Mouse (Mus musculus) testis, adult 10 weeks (tissue): Measurements from ENCODE around the gene AW146154. TPM values are rescaled to one million over a fixed set of nuclear protein-coding genes. Genes with fewer than 3 reads are reported as not detected.

Experiments used
- polyA plus RNA-seq: library from polyadenylated mRNA; stranded (reverse); fragments of 350-450 nt; fragmentation: Illumina TruSeq; extraction: RNeasy Lipid Tissue Mini Kit (QIAGEN cat#74804); gene quantifications from one replicate; pipeline ENCODE4 v1.2.3, GENCODE M21; 2014; ENCODE audit warnings: low read depth, low replicate concordance

AW146154 gene
- polyA plus RNA-seq: 3.7 TPM

GRCm38 (mm10) chr7:41499389-41500049 lies at the start of gene AW146154, which contains the start of gene Gm20449:
Gene AW146154, minus strand, starts transcription at chr7:41499890.
Gene Gm20449, minus strand, starts transcription at chr7:41499417.

GRCm38 (mm10) chr7:41448596-41448995 lies 51.1 kb downstream of the AW146154 start, which contains the start of gene Vmn2r57:
Gene Vmn2r57, minus strand, starts transcription at chr7:41448696.

Other genes with a start within 250 kb of the AW146154 start
- gene AI987944, start 106.5 kb downstream of the AW146154 start, polyA plus RNA-seq: 182 TPM
- gene Vmn2r57, start 51.2 kb downstream of the AW146154 start, polyA plus RNA-seq: 0.52 TPM
- 0.29 TPM for gene Gm20449, start 473 bp downstream of the AW146154 start, polyA plus RNA-seq
- 9.9 TPM for gene Gm6871, start 73.8 kb upstream of the AW146154 start, polyA plus RNA-seq
- gene 2610021A01Rik, start 99.3 kb upstream of the AW146154 start, polyA plus RNA-seq: 24.5 TPM
- 32.3 TPM for gene Zfp788, start 133.3 kb upstream of the AW146154 start, polyA plus RNA-seq